Mouse (Mus musculus) testis, adult 2 months (tissue): ENCODE data around the gene Zfp553. TPM values are rescaled to one million over a fixed set of nuclear protein-coding genes. Genes with fewer than 3 reads are reported as not detected.

Experiments
- H3K27ac ChIP-seq: fragments of 200-500 bp; 2 replicates; pipeline ENCODE4 v1.5.1; 2012; ENCODE audit warnings: low read depth, low read length; ENCODE audit not compliant: control insufficient read depth, insufficient read depth
- H3K27me3 ChIP-seq: fragments of 200-500 bp; 2 replicates; pipeline ENCODE4 v1.6.1; 2012; ENCODE audit warnings: mild to moderate bottlenecking, low read length, moderate library complexity; ENCODE audit not compliant: control insufficient read depth, insufficient read depth
- H3K36me3 ChIP-seq: fragments of 200-500 bp; 2 replicates; pipeline ENCODE4 v1.6.1; 2012; ENCODE audit warnings: mild to moderate bottlenecking, low read length; ENCODE audit not compliant: control insufficient read depth, insufficient read depth
- H3K4me1 ChIP-seq: fragments of 200-500 bp; 2 replicates; pipeline ENCODE4 v1.6.1; 2012; ENCODE audit warnings: low read length; ENCODE audit not compliant: control insufficient read depth, insufficient read depth
- H3K4me3 ChIP-seq: fragments of 200-500 bp; 2 replicates; pipeline ENCODE4 v1.5.1; 2012; ENCODE audit warnings: low read depth, mild to moderate bottlenecking, low read length, moderate library complexity, mixed read lengths; ENCODE audit not compliant: control insufficient read depth
- CTCF ChIP-seq: fragments of 200-500 bp; IDR thresholded peaks from 2 replicates; pipeline ENCODE4 v1.5.1; 2012; ENCODE audit warnings: low read depth, mild to moderate bottlenecking, inconsistent platforms, low read length, moderate library complexity; ENCODE audit not compliant: control insufficient read depth, insufficient read depth, insufficient replicate concordance
- POLR2A ChIP-seq: fragments of 200-500 bp; IDR thresholded peaks from 2 replicates; pipeline ENCODE4 v1.6.1; 2012; ENCODE audit warnings: low read depth, mild to moderate bottlenecking, inconsistent platforms, low read length, moderate library complexity; ENCODE audit not compliant: control insufficient read depth
- polyA plus RNA-seq: library from polyadenylated mRNA; depleted of rRNA; stranded (reverse); fragments of >200 nt; gene quantifications from 2 replicates; pipeline ENCODE4 v1.2.3, GENCODE M21; 2012

Gene Zfp553
- polyA plus RNA-seq, 1 experiment, result 3.7 TPM

GRCm38 (mm10) chr7:127217901-127218642 lies 14.8 kb upstream of the Zfp553 start:
- peaks cover 21% of the 10 kb centered on the region for H3K4me1 ChIP-seq
- H3K36me3 ChIP-seq, result no peaks in the 10 kb centered on the region
- H3K27ac ChIP-seq, result no peak overlapping the region
- TF ChIP-seq CTCF (no peak), POLR2A (no peak)
- no peaks in the 10 kb centered on the region for H3K27me3 ChIP-seq
- H3K4me3 ChIP-seq, result no peak overlapping the region

- Histone ChIP-seq H3K4me3 (no peak overlapping the region), H3K27me3 (no peaks in the 10 kb centered on the region), H3K4me1 (peaks cover 19% of the 10 kb centered on the region), H3K27ac (no peak overlapping the region), H3K36me3 (no peaks in the 10 kb centered on the region)
- no peak for TF ChIP-seq POLR2A
- TF ChIP-seq CTCF, result no peak
Observed at GRCm38 (mm10) chr7:127218670-127219069, 14.2 kb upstream of the Zfp553 start.

GRCm38 (mm10) chr7:127220440-127220839 lies 12.4 kb upstream of the Zfp553 start:
- no peak overlapping the region for H3K4me3 ChIP-seq
- H3K27me3 ChIP-seq, result no peaks in the 10 kb centered on the region
- no peak overlapping the region for H3K27ac ChIP-seq
- peaks cover 3% of the 10 kb centered on the region for H3K4me1 ChIP-seq
- H3K36me3 ChIP-seq, result no peaks in the 10 kb centered on the region
- no peak for TF ChIP-seq CTCF
- no peak for TF ChIP-seq POLR2A

- Histone ChIP-seq H3K27me3 (no peaks in the 10 kb centered on the region), H3K27ac (no peak overlapping the region), H3K36me3 (no peaks in the 10 kb centered on the region), H3K4me3 (no peak overlapping the region), H3K4me1 (no peaks in the 10 kb centered on the region)
- TF ChIP-seq CTCF (no peak), POLR2A (no peak)
Observed at GRCm38 (mm10) chr7:127223106-127223505, 9.8 kb upstream of the Zfp553 start.

GRCm38 (mm10) chr7:127223515-127224478 lies 9.1 kb upstream of the Zfp553 start:
- Histone ChIP-seq H3K36me3 (no peaks in the 10 kb centered on the region), H3K4me1 (no peaks in the 10 kb centered on the region), H3K27ac (no peak overlapping the region), H3K4me3 (no peak overlapping the region), H3K27me3 (no peaks in the 10 kb centered on the region)
- no peak for TF ChIP-seq CTCF
- no peak for TF ChIP-seq POLR2A

- Histone ChIP-seq H3K4me3 (no peak overlapping the region), H3K27ac (no peak overlapping the region), H3K36me3 (no peaks in the 10 kb centered on the region), H3K4me1 (no peaks in the 10 kb centered on the region), H3K27me3 (no peaks in the 10 kb centered on the region)
- no peak for TF ChIP-seq CTCF
- TF ChIP-seq POLR2A, result no peak
Observed at GRCm38 (mm10) chr7:127224616-127225015, 8.2 kb upstream of the Zfp553 start.

GRCm38 (mm10) chr7:127225147-127225995 lies 7.5 kb upstream of the Zfp553 start:
- H3K27me3 ChIP-seq, result no peaks in the 10 kb centered on the region
- TF ChIP-seq CTCF, result no peak
- no peak for TF ChIP-seq POLR2A
- H3K27ac ChIP-seq, result no peak overlapping the region
- no peaks in the 10 kb centered on the region for H3K36me3 ChIP-seq
- no peak overlapping the region for H3K4me3 ChIP-seq
- H3K4me1 ChIP-seq, result no peaks in the 10 kb centered on the region
